Mouse (Mus musculus) liver, postnatal 0 days (tissue): ENCODE measurements around the gene Cfap99.

ENCODE experiments used
- CTCF ChIP-seq: sonication (generic); IDR thresholded peaks from 2 replicates; pipeline ENCODE4 v1.5.1; 2016; ENCODE audit warnings: antibody characterized with exemption, low read depth
- EP300 ChIP-seq: IDR thresholded peaks from 2 replicates; pipeline ENCODE4 v1.6.1; 2016; ENCODE audit warnings: antibody characterized with exemption, low read depth, mild to moderate bottlenecking

GRCm38 (mm10) chr5:34319491-34320034 is 31.2 kb downstream of the Cfap99 start:
- peak; percentile 38 for TF ChIP-seq CTCF
- no peak for TF ChIP-seq EP300
